Mouse (Mus musculus): ENCODE data around the gene Pld4.

DNA sequence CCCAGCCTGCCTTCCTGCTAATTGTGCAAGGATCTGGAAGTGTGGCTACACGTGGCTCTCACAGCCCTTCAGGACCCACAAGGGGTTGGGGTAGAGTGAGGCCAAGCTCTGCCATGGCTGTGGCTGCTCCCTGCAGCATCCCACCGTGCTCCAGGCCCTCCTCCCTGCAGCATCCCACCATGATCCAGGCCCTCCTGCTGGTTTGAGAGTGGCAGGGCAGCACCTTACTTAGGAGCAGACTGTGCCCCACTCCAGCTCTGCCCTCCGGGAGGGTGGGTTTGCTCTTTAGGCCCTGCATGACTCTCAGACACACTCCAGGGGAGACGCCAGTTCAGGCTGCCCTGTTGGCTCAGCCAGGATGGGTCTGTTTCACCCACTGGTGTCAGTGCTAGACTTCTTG, 9.9 kb downstream of the Pld4 start:
- TF ChIP-seq CTCF (IDR thresholded peaks at IDR 0.05; ENCODE audit: low read depth, low read length), result no peak
- TF ChIP-seq POLR2A (IDR thresholded peaks at IDR 0.05; ENCODE audit: extremely low read depth, insufficient read depth, low read length), result no peak

All from liver, adult 2 months (tissue).